Mouse (Mus musculus): ENCODE results near the gene Rp2. TPM values are rescaled to one million over a fixed set of nuclear protein-coding genes. Genes with fewer than 3 reads are reported as not detected.
"Not testable (repeated sequence)": the region's sequence is repeated elsewhere in the genome, so short reads cannot be mapped to it uniquely, and the experiment has no call there.

Rp2 gene
- polyA plus RNA-seq, 1 experiment from 2014 or later = 15.5 TPM

DNA sequence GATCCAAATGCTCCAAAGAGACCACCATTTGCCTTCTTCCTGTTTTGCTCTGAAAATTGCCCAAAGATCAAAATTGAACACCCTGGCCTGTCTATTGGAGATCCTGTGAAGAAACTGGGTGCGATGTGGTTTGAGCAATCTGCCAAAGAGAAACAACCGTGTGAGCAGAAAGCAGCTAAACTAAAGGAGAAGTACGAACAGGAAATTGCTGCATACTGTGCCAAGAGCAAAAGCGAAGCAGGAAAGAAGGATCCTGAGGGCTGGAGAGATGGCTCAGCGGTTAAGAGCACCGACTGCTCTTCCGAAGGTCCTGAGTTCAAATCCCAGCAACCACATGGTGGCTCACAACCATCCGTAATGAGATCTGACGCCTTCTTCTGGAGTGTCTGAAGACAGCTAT lies 27.7 kb downstream of the Rp2 start:
- not testable (repeated sequence) for H3K9ac ChIP-seq; H3K36me3 ChIP-seq; H3K4me2 ChIP-seq; H3K27ac ChIP-seq (replicated peaks); H3K27me3 ChIP-seq; H3K4me1 ChIP-seq (replicated peaks); ATAC-seq (ENCODE audit: low FRiP score, low read depth); H3K9me3 ChIP-seq; H3K4me3 ChIP-seq
- WGBS = 85% methylated on average over 9 of the region's 9 CpGs

GRCm38 (mm10) chrX:20392942-20393341 lies 28.7 kb downstream of the Rp2 start:
- no peak for ATAC-seq (ENCODE audit: low FRiP score, low read depth)
- no peaks in the 10 kb centered on the region for H3K9me3 ChIP-seq
- H3K4me1 ChIP-seq (replicated peaks) = no peaks in the 10 kb centered on the region
- no peaks in the 10 kb centered on the region for H3K27me3 ChIP-seq
- H3K4me3 ChIP-seq = no peak overlapping the region
- WGBS = 69% methylated on average over 3 of the region's 3 CpGs
- no peaks in the 10 kb centered on the region for H3K36me3 ChIP-seq
- H3K27ac ChIP-seq (replicated peaks) = no peak overlapping the region
- no peak overlapping the region for H3K4me2 ChIP-seq
- H3K9ac ChIP-seq = no peak overlapping the region

DNA sequence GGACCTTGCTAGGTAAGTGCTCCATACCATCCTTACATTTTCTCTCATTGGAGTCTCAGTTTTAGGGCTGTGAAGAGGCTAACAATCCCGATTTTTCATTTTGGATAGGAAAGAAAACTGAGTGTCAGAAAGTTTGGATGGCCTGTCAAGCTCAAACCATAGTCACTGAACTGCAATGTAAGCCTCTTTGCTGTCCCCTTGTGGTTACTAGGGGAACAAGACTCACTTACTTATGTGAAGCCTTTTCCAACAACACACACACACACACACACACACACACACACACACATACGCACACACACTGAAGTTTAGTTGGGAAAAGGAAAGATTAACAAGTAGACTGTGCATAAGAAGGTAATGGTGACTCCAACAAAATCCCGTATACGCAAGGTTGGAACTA lies 39.8 kb downstream of the Rp2 start:
- Histone ChIP-seq H3K9ac (no peak overlapping the region), H3K27ac (replicated peaks) (no peak overlapping the region), H3K4me2 (no peak overlapping the region), H3K9me3 (no peaks in the 10 kb centered on the region), H3K27me3 (no peaks in the 10 kb centered on the region), H3K4me3 (no peak overlapping the region), H3K4me1 (replicated peaks) (no peaks in the 10 kb centered on the region), H3K36me3 (no peaks in the 10 kb centered on the region)
- 80% methylated on average over 4 of the region's 4 CpGs for WGBS
- ATAC-seq (ENCODE audit: low FRiP score, low read depth) = no peak

GRCm38 (mm10) chrX:20406909-20407308 lies 42.6 kb downstream of the Rp2 start:
- no peak overlapping the region for H3K9ac ChIP-seq
- WGBS = 95% methylated on average over 2 of the region's 2 CpGs

DNA sequence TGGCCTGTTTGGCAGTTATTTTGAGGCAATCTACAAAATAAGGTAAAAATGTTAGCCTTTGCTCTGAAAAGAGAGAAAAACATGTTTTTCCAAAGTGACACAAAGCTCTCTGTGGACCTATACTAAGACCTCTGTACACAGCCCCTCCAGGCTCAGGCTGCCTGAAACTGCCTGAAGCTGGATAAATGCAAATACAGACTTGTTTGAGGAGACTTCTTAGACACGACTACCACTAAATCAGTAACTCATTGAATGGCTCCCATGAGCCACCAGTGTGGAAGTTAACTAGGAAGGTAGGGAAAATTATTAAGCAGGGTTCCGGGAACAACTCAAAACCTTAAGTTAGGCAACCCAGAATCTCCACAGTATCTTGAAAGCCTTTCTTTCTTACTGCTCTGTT lies 43.4 kb downstream of the Rp2 start:
- Histone ChIP-seq H3K4me3 (no peak overlapping the region), H3K27me3 (no peaks in the 10 kb centered on the region), H3K4me2 (no peak overlapping the region), H3K36me3 (no peaks in the 10 kb centered on the region), H3K9me3 (no peaks in the 10 kb centered on the region), H3K4me1 (replicated peaks) (no peaks in the 10 kb centered on the region), H3K27ac (replicated peaks) (no peak overlapping the region), H3K9ac (no peak overlapping the region)
- no peak for ATAC-seq (ENCODE audit: low FRiP score, low read depth)
- 69% methylated on average over 2 of the region's 2 CpGs for WGBS

More at GRCm38 (mm10) chrX:20406909-20407308, 42.6 kb downstream of the Rp2 start:
- Histone ChIP-seq H3K4me1 (replicated peaks) (no peaks in the 10 kb centered on the region), H3K9me3 (no peaks in the 10 kb centered on the region), H3K36me3 (no peaks in the 10 kb centered on the region), H3K4me3 (no peak overlapping the region), H3K27ac (replicated peaks) (no peak overlapping the region), H3K27me3 (no peaks in the 10 kb centered on the region), H3K4me2 (no peak overlapping the region)
- no peak for ATAC-seq (ENCODE audit: low FRiP score, low read depth)

DNA sequence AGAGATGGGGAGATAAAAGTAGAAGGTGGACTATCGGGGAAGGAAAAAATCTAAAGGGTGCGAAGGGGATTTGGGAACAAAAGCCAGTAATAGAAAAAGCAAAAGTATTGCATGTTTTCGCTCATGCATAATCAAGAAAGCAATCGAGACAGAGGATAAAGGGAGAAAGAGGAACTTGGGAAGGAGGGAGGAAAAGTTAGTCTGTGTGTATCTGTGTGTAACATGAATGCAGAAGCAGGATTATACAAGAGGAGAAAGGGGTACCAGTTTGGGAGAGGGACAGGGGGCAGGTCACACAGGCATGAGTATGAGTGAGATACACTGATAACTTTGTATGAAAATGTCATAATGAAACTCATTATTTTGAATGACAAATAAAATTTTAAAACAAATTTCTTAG lies 47.1 kb downstream of the Rp2 start:
- H3K4me2 ChIP-seq = no peak overlapping the region
- H3K27ac ChIP-seq (replicated peaks) = no peak overlapping the region
- H3K4me3 ChIP-seq = no peak overlapping the region
- H3K27me3 ChIP-seq = no peaks in the 10 kb centered on the region
- H3K36me3 ChIP-seq = no peaks in the 10 kb centered on the region
- ATAC-seq (ENCODE audit: low FRiP score, low read depth) = no peak
- 85% methylated on average over 4 of the region's 4 CpGs for WGBS
- H3K9me3 ChIP-seq = no peaks in the 10 kb centered on the region
- H3K4me1 ChIP-seq (replicated peaks) = no peaks in the 10 kb centered on the region
- H3K9ac ChIP-seq = no peak overlapping the region

- Histone ChIP-seq H3K9ac (no peak overlapping the region), H3K36me3 (no peaks in the 10 kb centered on the region), H3K4me3 (no peak overlapping the region), H3K27me3 (no peaks in the 10 kb centered on the region), H3K27ac (replicated peaks) (no peak overlapping the region), H3K4me1 (replicated peaks) (no peaks in the 10 kb centered on the region), H3K4me2 (no peak overlapping the region), H3K9me3 (no peaks in the 10 kb centered on the region)
- ATAC-seq (ENCODE audit: low FRiP score, low read depth) = no peak
- 84% methylated on average over 3 of the region's 3 CpGs for WGBS
Observed at GRCm38 (mm10) chrX:20412221-20412620, 47.9 kb downstream of the Rp2 start.

DNA sequence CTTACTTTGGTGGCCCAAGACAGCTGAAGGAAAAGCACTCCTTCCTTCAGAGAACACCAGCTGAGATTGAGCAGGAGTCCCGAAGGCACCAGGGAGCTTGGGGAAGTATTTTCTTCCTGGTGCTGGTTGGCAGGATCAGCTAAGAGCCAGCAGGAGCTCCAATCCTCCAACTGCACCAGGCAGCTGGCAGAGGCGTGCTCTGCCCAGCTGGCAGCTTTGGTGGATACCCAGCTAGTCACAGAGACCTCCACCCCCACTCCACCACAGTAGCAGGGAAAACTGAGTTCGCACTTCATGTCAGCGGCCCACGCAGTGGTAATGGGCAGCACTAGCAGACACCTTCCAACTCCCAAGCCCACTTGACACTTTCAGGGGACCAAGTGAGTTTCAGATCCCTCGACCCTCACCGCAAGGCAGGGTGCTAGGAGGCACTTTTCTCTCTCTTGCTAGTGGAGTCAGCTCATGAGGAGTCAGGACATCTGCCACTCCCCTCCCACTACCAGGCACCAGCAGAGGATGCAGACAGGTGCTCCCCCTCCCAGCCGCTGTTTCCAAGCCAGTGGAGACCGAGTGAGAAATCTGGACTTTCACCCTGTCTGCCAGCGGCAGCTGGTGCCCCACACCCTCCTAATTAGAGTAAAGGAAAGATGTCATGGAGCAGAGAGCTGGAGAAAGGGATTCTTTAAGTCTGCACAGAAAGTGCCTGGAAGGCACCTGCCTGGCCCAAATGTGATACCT lies 50.8 kb downstream of the Rp2 start:
- no peaks in the 10 kb centered on the region for H3K27me3 ChIP-seq
- no peaks in the 10 kb centered on the region for H3K9me3 ChIP-seq
- H3K4me2 ChIP-seq = no peak overlapping the region
- H3K4me1 ChIP-seq (replicated peaks) = no peaks in the 10 kb centered on the region
- H3K36me3 ChIP-seq = no peaks in the 10 kb centered on the region
- 51% methylated on average over 10 of the region's 10 CpGs for WGBS
- H3K27ac ChIP-seq (replicated peaks) = no peak overlapping the region
- ATAC-seq (ENCODE audit: low FRiP score, low read depth) = peak; percentile 71; the same call in 1 of the 2 replicates
- H3K4me3 ChIP-seq = no peak overlapping the region
- no peak overlapping the region for H3K9ac ChIP-seq

DNA sequence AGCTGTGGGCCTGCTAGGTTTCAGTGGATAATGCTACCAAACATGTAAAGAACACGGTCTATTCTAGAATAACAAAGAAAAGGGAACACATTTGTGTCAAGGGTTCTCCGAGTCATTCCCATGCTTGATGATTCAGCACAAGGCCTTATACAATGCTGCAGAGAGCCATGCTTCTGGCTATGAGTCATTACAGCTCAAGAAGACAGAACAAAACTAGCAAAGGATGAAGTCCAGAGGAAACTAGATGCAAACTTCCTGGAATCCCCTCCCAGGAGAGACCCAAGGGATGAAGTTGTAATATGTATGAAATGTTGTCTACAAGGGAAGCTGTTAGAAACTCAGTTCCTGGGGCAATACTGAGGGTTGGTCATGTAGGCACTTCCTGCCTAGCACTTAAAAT lies 54.2 kb downstream of the Rp2 start:
- no peaks in the 10 kb centered on the region for H3K36me3 ChIP-seq
- no peaks in the 10 kb centered on the region for H3K27me3 ChIP-seq
- no peak overlapping the region for H3K4me2 ChIP-seq
- H3K27ac ChIP-seq (replicated peaks) = no peak overlapping the region
- ATAC-seq (ENCODE audit: low FRiP score, low read depth) = no peak
- H3K9ac ChIP-seq = no peak overlapping the region
- no peaks in the 10 kb centered on the region for H3K9me3 ChIP-seq
- H3K4me1 ChIP-seq (replicated peaks) = no peaks in the 10 kb centered on the region
- no peak overlapping the region for H3K4me3 ChIP-seq
- WGBS = 94% methylated on average over 2 of the region's 2 CpGs

DNA sequence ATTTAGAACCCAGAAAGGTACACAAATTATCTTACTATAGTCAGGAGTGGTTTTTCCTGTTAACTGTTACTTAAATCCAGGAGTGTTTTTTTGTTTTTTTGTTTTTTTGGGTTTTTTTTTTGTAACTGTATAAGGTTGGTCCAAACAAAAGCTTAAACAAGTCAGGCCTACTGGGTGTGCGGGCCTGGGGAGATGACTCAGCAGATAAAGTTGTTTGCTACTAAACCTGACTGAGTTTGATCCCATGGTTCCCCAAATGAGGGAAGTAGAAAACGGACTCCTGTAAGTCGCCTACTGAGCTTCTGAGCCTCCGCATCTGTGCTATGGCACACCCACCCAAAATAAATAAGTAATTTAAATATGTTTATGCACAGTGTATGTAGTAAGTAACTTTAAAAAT lies 55.3 kb downstream of the Rp2 start:
- Histone ChIP-seq H3K27me3 (no peaks in the 10 kb centered on the region), H3K9me3 (no peaks in the 10 kb centered on the region), H3K36me3 (no peaks in the 10 kb centered on the region), H3K27ac (replicated peaks) (no peak overlapping the region), H3K9ac (no peak overlapping the region), H3K4me1 (replicated peaks) (no peaks in the 10 kb centered on the region), H3K4me2 (no peak overlapping the region), H3K4me3 (no peak overlapping the region)
- 91% methylated on average over 4 of the region's 4 CpGs for WGBS
- ATAC-seq (ENCODE audit: low FRiP score, low read depth) = no peak

- Histone ChIP-seq H3K27ac (replicated peaks) (peak within 1 kb of the TSS; percentile 87), H3K4me3 (peak within 1 kb of the TSS; percentile 63), H3K36me3 (0 out of 2 replicates have a peak, but pooled peaks cover 3% of the 10 kb centered on the region), H3K4me1 (replicated peaks) (peaks cover 5% of the 10 kb centered on the region), H3K27me3 (no peaks in the 10 kb centered on the region), H3K9ac (peak within 1 kb of the TSS; percentile 68), H3K9me3 (no peaks in the 10 kb centered on the region), H3K4me2 (peak within 1 kb of the TSS; percentile 64)
- 26% methylated on average over 19 of the region's 67 CpGs for WGBS
- peak; percentile 98 for ATAC-seq (ENCODE audit: low FRiP score, low read depth)
Observed at GRCm38 (mm10) chrX:20425140-20425838, 61.0 kb downstream of the Rp2 start, which contains the start of gene Jade3. Gene Jade3 (plus strand): TSS chrX:20425688.

- no peak for ATAC-seq (ENCODE audit: low FRiP score, low read depth)
- Histone ChIP-seq H3K9me3 (no peaks in the 10 kb centered on the region), H3K4me1 (replicated peaks) (peaks cover 5% of the 10 kb centered on the region), H3K27me3 (no peaks in the 10 kb centered on the region), H3K4me2 (peak overlapping the region; percentile 64), H3K4me3 (peak overlapping the region; percentile 63), H3K36me3 (0 out of 2 replicates have a peak, but pooled peaks cover 3% of the 10 kb centered on the region), H3K9ac (peak overlapping the region; percentile 68), H3K27ac (replicated peaks) (peak overlapping the region; percentile 87)
- WGBS = 22% methylated on average over 27 of the region's 51 CpGs
Observed at GRCm38 (mm10) chrX:20425839-20426449, 61.7 kb downstream of the Rp2 start.

Measured in hindbrain, embryonic 15.5 days (tissue).